Mouse (Mus musculus): ENCODE data around the gene Gm11444.

GRCm38 (mm10) chr11:85845921-85846320, 4.2 kb downstream of the Gm11444 start:
- no peak for TF ChIP-seq CTCF (IDR thresholded peaks at IDR 0.05; ENCODE audit: low read depth, low read length)
- no peak for TF ChIP-seq POLR2A (IDR thresholded peaks at IDR 0.05; ENCODE audit: insufficient read depth, low read length)

All from ES-Bruce4 (cell line).